ENCODE assay signal across 8 mouse cellular contexts in genomic region chr17:74489024-74489900, GRCm38 (mm10). TPM values are rescaled to one million over a fixed set of nuclear protein-coding genes. Genes with fewer than 3 reads are reported as not detected.
A peak's percentile ranks its signal among the peaks of the same experiment; 100 is the strongest.
DNase-seq lines count a peak whose midpoint lies in the region; ATAC-seq lines count a peak whose summit lies in the region.

TSS of gene Yipf4 (plus strand) at chr17:74489493.

- peaks cover 18% of the 10 kb centered on the region for H3K36me3 ChIP-seq in intestine, embryonic 14.5 days (ENCODE audit: control insufficient read depth, insufficient read depth, low read length)

- ATAC-seq in intestine, embryonic 14.5 days (replicated peaks; ENCODE audit: low FRiP score, low TSS enrichment, low read depth), result peak; percentile 99

- H3K9ac ChIP-seq in intestine, embryonic 14.5 days (ENCODE audit: low read length), result peak within 1 kb of the TSS; percentile 80

- peak; percentile 94 to 95 for DNase-seq in adrenal gland, adult 18-20 months (ENCODE audit: low spot score in 2 of 2)
- DNase-seq in embryo, embryonic 11 days, result peak; percentile 97
- peak; percentile 95 for DNase-seq in gastrocnemius, postnatal 25 days
- peak; percentile 97 for DNase-seq in intestine, embryonic 14.5 days (ENCODE audit: low spot score)
- DNase-seq in left cerebral cortex, postnatal 14 days (ENCODE audit: low spot score in 2 of 2), result peak; percentile 99
- DNase-seq in mesoderm, embryonic 11.5 days (ENCODE audit: low read depth, low spot score), result peak; percentile 94
- peak; percentile 96 to 97 for DNase-seq in right cerebral cortex, postnatal 36 days (ENCODE audit: low spot score in 2 of 2)
- DNase-seq in yolk sac, embryonic 10.5 days (ENCODE audit: low spot score), result peak; percentile 95

- H3K27me3 ChIP-seq in intestine, embryonic 14.5 days (replicated peaks; ENCODE audit: control insufficient read depth, insufficient read depth, low read length), result no peaks in the 10 kb centered on the region

- H3K9me3 ChIP-seq in intestine, embryonic 14.5 days (ENCODE audit: control insufficient read depth, low read length), result no peaks in the 10 kb centered on the region

- peak within 1 kb of the TSS; percentile 93 for H3K4me3 ChIP-seq in intestine, embryonic 14.5 days (ENCODE audit: low read depth, low read length)

- WGBS in intestine, embryonic 14.5 days, result 5% methylated on average over 58 of the region's 58 CpGs

- no peaks in the 10 kb centered on the region for H3K4me1 ChIP-seq in intestine, embryonic 14.5 days (replicated peaks; ENCODE audit: control insufficient read depth, insufficient read depth, low read length)

- H3K4me2 ChIP-seq in intestine, embryonic 14.5 days (ENCODE audit: low read length), result peak within 1 kb of the TSS; percentile 70

- peak within 1 kb of the TSS; percentile 60 for H3K27ac ChIP-seq in intestine, embryonic 14.5 days (ENCODE audit: low read depth)

- intact Hi-C loops in left cerebral cortex, postnatal 14 days (cut with DNase I), result no loop called here

RNA-seq across cellular contexts. Expression of gene Yipf4, which starts in this region (rescaled TPM):
- 100 to 1,000 TPM; 105 to 120 TPM for total RNA-seq in adrenal gland, adult 18-20 months (2021)
- total RNA-seq in gastrocnemius, postnatal 25 days (2021), result 10 to 100 TPM; 25.8 to 30.1 TPM
- polyA plus RNA-seq in intestine, embryonic 14.5 days (2014; fragmentation: Nextera tagmentation; extraction: Ambion mirVana), result 60.1 and 63.8 TPM in 2 replicates
- total RNA-seq in left cerebral cortex, postnatal 14 days (2021), result 10 to 100 TPM; 81.4 to 83.7 TPM

Comparison
In these comparisons a context has a peak if more than half of its experiments do, and no peak if none do; other contexts are left out.
1. Peak in every context shown above with its lines: DNase-seq, ATAC-seq, H3K4me3 ChIP-seq and H3K27ac ChIP-seq.